Mouse (Mus musculus) gastrocnemius, adult 2 months (tissue): ENCODE results near the gene Golga1. TPM values are rescaled to one million over a fixed set of nuclear protein-coding genes. Genes with fewer than 3 reads are reported as not detected.

Source experiments
- DNase-seq: peaks from one replicate; pipeline ENCODE4 v3.0.0; 2022
- H3K27ac ChIP-seq: fragments of 200-600 bp; 2 replicates; pipeline ENCODE4 v1.8.1; 2022; ENCODE audit warnings: mild to moderate bottlenecking
- H3K4me3 ChIP-seq: fragments of 200-600 bp; 2 replicates; pipeline ENCODE4 v1.8.1; 2022; ENCODE audit warnings: mild to moderate bottlenecking, moderate library complexity
- CTCF ChIP-seq: fragments of 200-600 bp; IDR thresholded peaks from 2 replicates; pipeline ENCODE4 v1.8.1; 2022; ENCODE audit warnings: antibody characterized with exemption, mild to moderate bottlenecking, moderate library complexity
- intact Hi-C: fragments of 180-260 bp; cut with DNase I; formaldehyde crosslinking; loops from one replicate; pipeline ENCODE4 v1.15.1; 2025
- total RNA-seq, 2 experiments: library from RNA; stranded (reverse); gene quantifications; 2 replicates each; pipeline ENCODE4 v1.2.3; 2021

Gene Golga1
- total RNA-seq, 2 experiments from 2014 or later = 12.9 to 13.9 TPM

DNA sequence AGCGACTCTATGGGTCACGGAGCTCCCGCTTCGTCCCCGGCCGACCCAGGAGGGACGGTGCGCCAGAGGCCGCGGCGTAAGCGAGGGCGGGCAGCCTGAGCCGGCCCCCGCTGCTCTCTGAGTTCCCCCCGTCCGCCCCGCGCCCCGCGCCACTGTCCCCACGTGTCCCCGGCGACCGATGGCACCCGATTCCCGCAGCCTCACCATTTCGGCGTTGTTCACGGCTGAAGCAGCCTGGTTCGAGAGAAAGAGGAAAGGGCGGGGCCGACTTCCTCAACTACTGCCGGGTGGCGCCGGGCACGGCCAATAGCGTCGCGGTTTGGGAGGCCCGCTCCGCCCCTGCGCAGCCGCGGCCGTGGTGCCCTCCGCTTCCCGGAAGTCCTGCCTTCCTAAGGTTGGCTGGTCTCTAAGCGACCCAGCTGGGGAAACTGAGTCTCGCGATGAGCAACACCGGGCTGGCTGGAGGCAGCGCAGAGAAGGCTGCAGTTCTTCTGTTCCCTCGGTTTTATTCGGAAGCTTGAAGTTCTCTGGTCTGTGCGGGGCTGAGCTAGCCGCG lies 60.4 kb downstream of the Golga1 start, which contains the start of gene Arpc5l:
Gene Arpc5l (plus strand): TSS at position 469 of the 556 bp plus-strand sequence.
- intact Hi-C loops = loop anchor here (10.0 kb wide), 1 partner anchor 360 kb away; the partner anchor contains the start of gene Psmb7
- peak; percentile 95 for DNase-seq

DNA sequence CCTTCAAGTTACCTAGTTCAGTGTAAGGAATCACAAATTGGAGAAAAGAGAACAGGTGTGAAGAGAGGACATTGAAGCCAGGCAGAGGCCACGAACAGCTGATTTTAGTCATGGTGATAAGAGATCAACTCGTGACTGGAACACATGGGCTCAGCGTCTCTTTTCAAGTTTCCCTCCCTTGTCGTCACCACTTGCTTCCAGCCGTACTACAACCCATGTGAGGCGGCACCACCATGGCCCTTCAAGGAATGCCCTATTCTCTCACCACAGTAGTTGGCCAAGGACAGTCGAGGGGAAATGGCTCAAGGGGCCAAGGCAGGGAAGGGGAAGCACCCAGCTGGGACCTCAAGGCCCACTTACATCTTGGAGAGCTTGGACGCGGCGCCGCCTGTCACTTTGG lies 61.0 kb downstream of the Golga1 start:
- intact Hi-C loops = loop anchor here (10.0 kb wide), 1 partner anchor 360 kb away; the partner anchor contains the start of gene Psmb7
- peak overlapping the region; percentile 94 for H3K4me3 ChIP-seq

More for the DNA sequence above, 60.4 kb downstream of the Golga1 start, which contains the start of gene Arpc5l:
- no peak for TF ChIP-seq CTCF
- Histone ChIP-seq H3K4me3 (peak within 1 kb of the TSS; percentile 94), H3K27ac (peak within 1 kb of the TSS; percentile 88)

DNA sequence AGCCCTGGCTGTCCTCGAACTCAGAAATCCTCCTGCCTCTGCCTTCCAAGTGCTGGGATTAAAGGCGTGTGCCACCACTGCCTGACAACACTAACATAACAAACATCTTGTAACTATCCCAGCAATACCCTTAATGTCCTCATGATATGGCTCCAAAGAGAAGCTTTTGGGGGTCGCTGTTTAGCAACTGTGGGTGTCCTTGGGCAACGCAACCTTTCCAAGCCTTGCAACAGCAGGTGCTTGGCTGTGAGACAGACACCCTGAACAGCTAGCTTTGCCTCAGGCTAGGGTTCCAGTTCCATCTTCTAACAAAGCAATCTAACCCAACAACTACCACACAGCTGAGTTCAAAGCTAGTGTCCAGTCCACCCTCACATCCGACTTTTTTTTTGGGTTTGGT lies 61.8 kb downstream of the Golga1 start:
- TF ChIP-seq CTCF = no peak
- Histone ChIP-seq H3K27ac (peak overlapping the region; percentile 88; the same call in 1 of the 2 replicates), H3K4me3 (peak overlapping the region; percentile 94)
- intact Hi-C loops = loop anchor here (10.0 kb wide), 1 partner anchor 359 kb away; the partner anchor contains the start of gene Psmb7
- DNase-seq = no peak

More for the DNA sequence above, 61.0 kb downstream of the Golga1 start:
- TF ChIP-seq CTCF = no peak
- DNase-seq = no peak
- H3K27ac ChIP-seq = peak overlapping the region; percentile 88

DNA sequence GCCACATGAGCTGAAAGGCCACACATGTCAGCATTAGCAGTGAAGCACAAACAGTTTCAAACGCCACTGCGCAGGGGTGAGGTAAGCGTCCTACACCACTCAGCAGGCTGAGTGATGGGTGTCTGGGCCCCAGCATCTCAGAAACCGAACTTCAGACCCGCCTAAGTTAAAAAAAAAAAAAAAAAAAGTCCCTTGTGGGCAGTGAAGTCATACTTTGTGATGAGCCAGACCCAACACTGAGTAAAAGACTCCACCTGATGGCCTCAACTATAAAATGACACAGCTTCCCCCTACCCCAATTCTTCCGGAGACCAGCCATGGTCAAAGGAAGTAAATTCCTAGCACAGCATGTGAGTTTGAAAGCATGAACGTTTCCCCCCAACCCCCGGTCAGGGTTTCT lies 62.2 kb downstream of the Golga1 start:
- TF ChIP-seq CTCF = no peak
- intact Hi-C loops = loop anchor here (10.0 kb wide), 1 partner anchor 358 kb away; the partner anchor contains the start of gene Psmb7
- Histone ChIP-seq H3K27ac (no peak overlapping the region), H3K4me3 (peak overlapping the region; percentile 94)
- no peak for DNase-seq

DNA sequence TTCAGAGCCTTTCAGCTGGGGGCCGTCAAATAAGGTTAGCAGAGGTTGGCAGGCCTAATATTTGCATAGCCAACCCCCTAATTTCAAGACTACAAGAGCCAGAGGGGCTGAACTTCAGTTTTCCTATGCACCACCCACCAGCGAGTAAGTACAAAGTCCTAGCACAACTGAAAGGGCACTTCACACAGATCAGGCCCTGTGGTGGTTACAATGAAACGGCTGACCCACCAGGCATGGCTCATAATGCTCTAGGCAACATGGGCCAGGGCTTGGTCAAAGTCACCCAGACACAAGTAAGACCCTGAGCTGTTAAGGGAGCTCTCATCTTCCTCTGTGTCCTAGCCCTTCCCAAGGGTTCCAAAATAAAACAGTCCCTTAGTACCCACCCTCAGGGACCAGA lies 63.5 kb downstream of the Golga1 start:
- intact Hi-C loops = loop anchor here (10.0 kb wide), 1 partner anchor 357 kb away; the partner anchor contains the start of gene Psmb7
- no peak overlapping the region for H3K4me3 ChIP-seq
- no peak for DNase-seq
- no peak for TF ChIP-seq CTCF
- H3K27ac ChIP-seq = no peak overlapping the region

DNA sequence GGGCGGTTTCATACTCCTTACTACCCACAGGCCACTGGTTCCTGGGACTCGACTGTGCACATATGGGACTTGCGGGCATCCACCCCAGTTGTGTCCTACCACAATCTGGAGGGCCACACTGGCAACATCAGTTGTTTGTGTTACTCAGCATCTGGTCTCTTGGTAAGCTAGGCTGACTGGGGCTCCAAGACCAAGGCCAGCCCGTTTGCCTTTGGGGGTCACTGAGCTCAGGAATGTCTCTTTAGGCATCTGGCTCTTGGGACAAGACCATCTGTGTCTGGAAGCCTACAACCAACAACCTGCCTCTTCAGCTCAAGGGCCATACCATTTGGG lies 64.8 kb downstream of the Golga1 start:
- peak; percentile 15 for DNase-seq
- Histone ChIP-seq H3K27ac (no peak overlapping the region), H3K4me3 (no peak overlapping the region)
- intact Hi-C loops = loop anchor here (10.0 kb wide), 1 partner anchor 356 kb away; the partner anchor contains the start of gene Psmb7
- TF ChIP-seq CTCF = no peak

DNA sequence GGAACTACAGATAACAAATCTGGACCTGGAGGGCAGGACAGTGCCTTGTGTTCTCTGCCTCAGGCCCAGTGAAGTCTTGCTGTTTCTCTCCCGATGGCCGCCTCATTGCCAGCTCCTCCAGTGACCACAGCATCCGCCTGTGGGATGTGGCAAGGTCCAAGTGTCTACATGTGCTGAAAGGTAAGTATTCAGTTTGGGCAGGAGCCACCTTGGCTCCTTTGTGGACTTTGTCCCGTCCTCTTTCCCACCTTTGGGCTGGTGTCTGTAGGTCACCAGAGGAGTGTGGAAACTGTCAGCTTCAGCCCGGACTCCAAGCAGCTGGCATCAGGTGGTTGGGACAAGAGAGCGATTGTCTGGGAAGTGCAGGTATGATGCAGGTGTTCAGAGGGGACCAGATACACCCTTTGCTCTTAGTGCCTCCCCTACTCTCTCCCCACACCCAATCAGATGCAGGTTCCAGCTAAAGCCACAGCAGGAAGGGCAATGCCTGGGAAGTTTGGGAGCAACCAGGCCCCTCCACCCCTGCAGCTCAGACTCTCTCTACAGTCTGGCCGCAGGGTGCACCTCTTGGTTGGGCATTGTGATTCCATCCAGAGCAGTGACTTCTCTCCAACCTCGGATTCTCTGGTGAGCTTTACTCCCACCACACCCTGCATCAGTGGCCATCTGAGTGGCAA lies 65.3 kb downstream of the Golga1 start:
- no peak overlapping the region for H3K4me3 ChIP-seq
- intact Hi-C loops = loop anchor here (5.0 to 10.0 kb wide), 2 partner anchors 203 to 355 kb away; partner anchors contain the start of gene Psmb7

DNA sequence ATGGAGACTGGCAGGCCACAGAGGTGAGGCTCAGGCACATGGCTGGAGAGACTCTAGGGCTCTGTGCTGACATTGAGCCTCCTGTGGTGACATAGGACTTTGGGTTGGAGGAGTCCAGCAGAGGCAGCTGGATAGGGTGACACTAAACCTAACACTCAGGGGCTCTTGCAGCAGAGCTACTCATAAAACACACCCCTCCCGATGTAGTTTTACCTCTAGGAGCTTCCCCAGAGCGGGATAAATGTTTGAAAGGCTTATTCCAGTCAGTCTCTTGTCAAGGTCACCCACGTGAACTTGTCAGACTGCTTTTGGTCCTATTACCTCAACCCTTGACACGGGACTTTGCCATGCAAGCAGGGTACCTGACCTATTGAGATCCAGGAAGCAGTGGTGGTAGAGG lies 66.0 kb downstream of the Golga1 start:
- Histone ChIP-seq H3K27ac (no peak overlapping the region), H3K4me3 (no peak overlapping the region)
- no peak for DNase-seq
- intact Hi-C loops = loop anchor here (5.0 kb wide), 1 partner anchor 202 kb away; no protein-coding TSS in a partner anchor
- no peak for TF ChIP-seq CTCF

More for the DNA sequence above, 65.3 kb downstream of the Golga1 start:
- DNase-seq = peak; percentile 14
- no peak overlapping the region for H3K27ac ChIP-seq
- TF ChIP-seq CTCF = no peak

DNA sequence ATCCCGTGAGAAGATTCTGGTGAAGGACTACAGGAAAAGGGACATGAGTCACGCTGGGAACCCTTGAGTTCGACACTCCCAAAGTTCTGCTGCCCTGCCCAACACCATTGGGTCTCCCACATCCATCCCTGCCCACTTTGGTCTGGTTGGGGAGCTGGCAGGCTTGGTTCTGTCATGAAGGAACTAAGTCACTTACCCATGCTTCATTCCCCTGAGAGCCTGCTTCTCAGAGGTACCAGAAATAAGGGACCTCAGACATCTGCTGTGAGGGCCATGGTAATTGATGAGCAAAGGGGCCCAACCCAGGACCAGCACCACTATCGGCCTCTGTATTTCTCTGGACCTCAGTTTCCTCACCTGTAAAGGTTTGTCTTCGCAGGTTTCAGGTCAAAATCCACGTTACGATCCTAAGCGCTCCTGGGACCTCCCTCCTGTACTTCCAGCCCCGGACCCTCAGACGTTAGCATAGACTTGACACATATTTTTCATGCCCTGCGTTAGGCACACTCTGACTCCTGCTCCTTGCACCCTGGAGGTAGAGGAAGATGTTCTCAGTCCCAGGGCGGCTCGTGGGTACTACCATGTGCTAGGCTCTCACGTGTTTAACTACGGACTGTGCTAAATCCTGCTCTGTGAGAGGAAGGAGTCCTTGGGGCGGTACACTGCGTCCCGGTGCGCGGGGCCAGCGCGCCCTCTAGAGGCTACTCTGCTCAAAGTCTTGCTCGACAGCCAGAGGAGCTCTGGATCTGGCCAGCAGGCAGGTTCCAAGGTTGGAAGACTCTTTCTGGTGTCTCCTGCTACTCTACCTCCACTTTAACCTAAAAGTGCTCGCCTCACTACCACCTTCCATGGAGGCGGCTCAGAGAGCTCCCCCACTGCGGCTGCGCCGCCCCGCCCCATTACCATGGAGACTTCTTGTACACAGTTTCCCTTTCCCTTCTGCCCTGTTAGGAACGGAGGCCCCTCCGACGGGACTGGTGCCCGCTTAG lies 67.7 kb downstream of the Golga1 start, which contains the start of gene Wdr38:
Gene Wdr38 (plus strand): TSS at position 91 of the 989 bp plus-strand sequence.
- TF ChIP-seq CTCF = no peak; the same call in none of the 2 replicates

DNA sequence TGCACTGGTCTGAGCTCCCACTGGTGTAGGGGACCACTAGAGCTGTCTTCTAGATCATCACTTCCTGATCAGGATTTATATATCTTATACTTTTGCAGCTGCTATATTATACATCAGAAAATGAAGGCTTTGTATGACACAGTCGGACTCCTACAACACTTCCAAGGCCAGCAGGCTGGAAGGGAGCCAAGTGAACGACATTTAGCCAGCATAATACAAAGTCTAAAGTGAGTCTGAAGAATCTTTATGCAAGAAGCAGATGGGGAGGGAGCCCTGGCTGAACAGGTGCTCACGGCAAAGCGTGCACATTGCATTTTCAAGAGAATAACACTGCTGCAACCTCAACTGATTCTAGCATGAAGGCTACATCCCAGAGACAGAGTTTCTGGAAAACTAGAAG lies 72.9 kb downstream of the Golga1 start:
- Histone ChIP-seq H3K27ac (no peak overlapping the region), H3K4me3 (no peak overlapping the region)
- TF ChIP-seq CTCF = no peak
- DNase-seq = no peak
- intact Hi-C loops = no loop called here

More for the DNA sequence above, 67.7 kb downstream of the Golga1 start, which contains the start of gene Wdr38:
- H3K4me3 ChIP-seq = peak within 1 kb of the TSS; percentile 82
- H3K27ac ChIP-seq = peak within 1 kb of the TSS; percentile 85
- intact Hi-C loops = loop anchor here (1.0 to 5.0 kb wide), 2 partner anchors 70 to 200 kb away; partner anchors contain the start of gene Nr6a1
- peak; percentile 92 for DNase-seq

DNA sequence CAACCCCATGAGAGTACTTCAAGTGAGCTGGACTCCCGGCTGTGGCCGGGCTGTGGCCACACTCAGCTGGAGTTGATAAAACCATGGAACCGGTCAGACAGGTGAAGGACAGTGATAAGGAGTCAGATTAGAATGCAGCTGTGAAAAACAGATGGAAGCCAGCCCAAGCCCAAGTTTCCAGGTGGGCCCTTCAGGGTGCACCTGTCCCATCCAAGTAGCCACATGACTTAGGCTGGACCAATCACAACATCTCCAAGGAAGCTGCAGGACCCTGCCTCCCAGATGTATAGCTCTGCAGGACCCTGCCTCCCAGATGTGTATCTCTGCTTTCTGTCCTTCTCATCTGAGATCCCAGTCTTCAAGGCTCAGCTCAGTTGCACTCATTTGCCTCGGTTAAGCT lies 73.3 kb downstream of the Golga1 start:
- no peak for DNase-seq
- no peak overlapping the region for H3K27ac ChIP-seq
- no peak for TF ChIP-seq CTCF
- intact Hi-C loops = no loop called here
- no peak overlapping the region for H3K4me3 ChIP-seq

DNA sequence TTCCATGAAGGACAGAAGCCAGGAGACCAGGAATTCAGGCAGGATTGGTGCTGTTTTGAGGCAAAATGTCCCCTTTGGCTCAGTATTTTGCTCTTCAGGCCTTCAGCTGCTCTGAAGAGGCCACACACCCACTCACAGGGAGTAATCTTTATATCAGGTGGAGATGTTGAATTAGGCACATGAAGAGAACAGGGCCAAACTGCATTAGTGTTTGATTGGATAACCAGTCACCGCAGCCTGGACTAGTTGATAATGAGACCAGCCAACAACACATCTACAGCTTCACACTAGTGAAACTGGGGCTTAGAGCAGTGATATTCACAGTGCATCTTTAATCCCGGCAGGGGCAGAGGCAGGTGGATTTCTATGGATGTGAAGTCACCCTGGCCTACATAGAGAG lies 76.4 kb downstream of the Golga1 start:
- intact Hi-C loops = no loop called here
- no peak overlapping the region for H3K4me3 ChIP-seq
- DNase-seq = no peak
- no peak for TF ChIP-seq CTCF
- H3K27ac ChIP-seq = no peak overlapping the region
